Mouse (Mus musculus) forebrain, postnatal 0 days (tissue): ENCODE data around the gene Sdcbp2. TPM values are rescaled to one million over a fixed set of nuclear protein-coding genes. Genes with fewer than 3 reads are reported as not detected.

Experiments used
- ATAC-seq: fragments of 200-750 bp; cut with Nextera tagmentation; 2 replicates; pipeline ENCODE4 v1.8.0; 2017; ENCODE audit warnings: mild to moderate bottlenecking, moderate library complexity
- DNase-seq: peaks from one replicate; pipeline ENCODE4 v3.0.0-alpha.2; 2015
- H3K27ac ChIP-seq: fragments of 300-500 bp; sonication (generic); 2 replicates; pipeline ENCODE4 v1.5.1; 2014; ENCODE audit warnings: low read depth, mild to moderate bottlenecking, antibody characterized with exemption, low read length, moderate library complexity, mixed read lengths
- H3K27me3 ChIP-seq: fragments of 300-500 bp; sonication (generic); 2 replicates; pipeline ENCODE4 v1.6.1; 2014; ENCODE audit warnings: mild to moderate bottlenecking, low read length, mixed read lengths; ENCODE audit not compliant: insufficient read depth
- H3K36me3 ChIP-seq: fragments of 300-500 bp; sonication (generic); 2 replicates; pipeline ENCODE4 v1.6.1; 2014; ENCODE audit warnings: mild to moderate bottlenecking, moderate library complexity; ENCODE audit not compliant: insufficient read depth
- H3K4me1 ChIP-seq: fragments of 300-500 bp; sonication (generic); 2 replicates; pipeline ENCODE4 v1.6.1; 2014; ENCODE audit warnings: antibody characterized with exemption; ENCODE audit not compliant: insufficient read depth
- H3K4me2 ChIP-seq: fragments of 300-500 bp; sonication (generic); 2 replicates; pipeline ENCODE4 v1.6.1; 2014; ENCODE audit warnings: low read depth, mild to moderate bottlenecking, moderate library complexity
- H3K4me3 ChIP-seq: fragments of 300-500 bp; sonication (generic); 2 replicates; pipeline ENCODE4 v1.5.1; 2014; ENCODE audit warnings: low read depth, low read length, mixed read lengths
- H3K9ac ChIP-seq: fragments of 300-500 bp; sonication (generic); 2 replicates; pipeline ENCODE4 v1.6.1; 2014; ENCODE audit warnings: mild to moderate bottlenecking
- H3K9me3 ChIP-seq: fragments of 300-500 bp; sonication (generic); 2 replicates; pipeline ENCODE4 v1.6.1; 2016; ENCODE audit warnings: low read length
- CTCF ChIP-seq: sonication (generic); IDR thresholded peaks from 2 replicates; pipeline ENCODE4 v1.5.1; 2016; ENCODE audit warnings: antibody characterized with exemption, control low read depth, low read depth
- WGBS: fragments of 180-500 bp; shearing (Covaris S2); extraction: QIAGEN DNeasy Blood & Tissue Kit; methylation state at CpG from one replicate; pipeline ENCODE4 v1.1.7; 2014; 5-methylcytosine and 5-hydroxymethylcytosine counted together
- polyA plus RNA-seq: library from polyadenylated mRNA; unstranded; fragments of >200 nt; fragmentation: Nextera tagmentation; extraction: Ambion mirVana; gene quantifications from 2 replicates; pipeline ENCODE4 v1.2.1, GENCODE M21; 2015
- total RNA-seq: library from RNA; depleted of rRNA; stranded (reverse); fragments of >200 nt; gene quantifications from 2 replicates; pipeline ENCODE4 v1.2.3, GENCODE M21; 2014

Sdcbp2 gene
- total and polyA plus RNA-seq, 2 experiments from 2014 or later, result 0.90 to 1.6 TPM

GRCm38 (mm10) chr2:151585934-151586333 is 13.5 kb downstream of the Sdcbp2 start:
- H3K36me3 ChIP-seq, result no peaks in the 10 kb centered on the region
- no peaks in the 10 kb centered on the region for H3K4me1 ChIP-seq
- TF ChIP-seq CTCF, result peak; percentile 43
- no peak overlapping the region for H3K4me3 ChIP-seq
- ATAC-seq (peak; percentile 57; the same call in 1 of the 2 replicates), DNase-seq (no peak)
- H3K4me2 ChIP-seq, result no peak overlapping the region
- no peak overlapping the region for H3K9ac ChIP-seq
- WGBS, result 65% methylated on average over 3 of the region's 3 CpGs
- H3K9me3 ChIP-seq, result no peaks in the 10 kb centered on the region
- H3K27me3 ChIP-seq, result no peaks in the 10 kb centered on the region
- no peak overlapping the region for H3K27ac ChIP-seq

GRCm38 (mm10) chr2:151586807-151587206 is 14.4 kb downstream of the Sdcbp2 start:
- ATAC-seq (no peak), DNase-seq (no peak)
- no peak overlapping the region for H3K27ac ChIP-seq
- no peaks in the 10 kb centered on the region for H3K4me1 ChIP-seq
- 100% methylated on average over 1 of the region's 1 CpGs for WGBS
- H3K9me3 ChIP-seq, result no peaks in the 10 kb centered on the region
- no peak overlapping the region for H3K9ac ChIP-seq
- H3K36me3 ChIP-seq, result peaks cover 3% of the 10 kb centered on the region; the same call in 1 of the 2 replicates
- H3K4me3 ChIP-seq, result no peak overlapping the region
- H3K27me3 ChIP-seq, result no peaks in the 10 kb centered on the region
- no peak for TF ChIP-seq CTCF
- no peak overlapping the region for H3K4me2 ChIP-seq

- H3K4me3 ChIP-seq, result no peak overlapping the region
- peaks cover 3% of the 10 kb centered on the region; the same call in 1 of the 2 replicates for H3K36me3 ChIP-seq
- no peaks in the 10 kb centered on the region for H3K27me3 ChIP-seq
- DNase-seq, result no peak
- WGBS, result 78% methylated on average over 9 of the region's 9 CpGs
- no peak overlapping the region for H3K27ac ChIP-seq
- no peaks in the 10 kb centered on the region for H3K9me3 ChIP-seq
- TF ChIP-seq CTCF, result no peak
- no peak overlapping the region for H3K9ac ChIP-seq
- ATAC-seq, result no peak
- no peak overlapping the region for H3K4me2 ChIP-seq
- no peaks in the 10 kb centered on the region for H3K4me1 ChIP-seq
Observed at GRCm38 (mm10) chr2:151587306-151587705, 14.9 kb downstream of the Sdcbp2 start.

GRCm38 (mm10) chr2:151598068-151598467 is 25.6 kb downstream of the Sdcbp2 start:
- DNase-seq (no peak), ATAC-seq (no peak)
- Histone ChIP-seq H3K36me3 (peaks cover 46% of the 10 kb centered on the region), H3K4me1 (no peaks in the 10 kb centered on the region), H3K4me2 (no peak overlapping the region), H3K9ac (no peak overlapping the region), H3K27ac (no peak overlapping the region), H3K4me3 (no peak overlapping the region), H3K9me3 (no peaks in the 10 kb centered on the region), H3K27me3 (no peaks in the 10 kb centered on the region)
- WGBS, result 82% methylated on average over 2 of the region's 2 CpGs
- no peak for TF ChIP-seq CTCF

GRCm38 (mm10) chr2:151602106-151602505 is 29.7 kb downstream of the Sdcbp2 start:
- Histone ChIP-seq H3K4me1 (peaks cover 13% of the 10 kb centered on the region; the same call in 1 of the 2 replicates), H3K4me2 (no peak overlapping the region), H3K9ac (no peak overlapping the region), H3K27me3 (no peaks in the 10 kb centered on the region), H3K36me3 (peaks cover 16% of the 10 kb centered on the region), H3K27ac (no peak overlapping the region), H3K9me3 (no peaks in the 10 kb centered on the region), H3K4me3 (no peak overlapping the region)
- WGBS, result 67% methylated on average over 4 of the region's 4 CpGs
- no peak for DNase-seq
- ATAC-seq, result no peak
- no peak for TF ChIP-seq CTCF

- Histone ChIP-seq H3K9me3 (no peaks in the 10 kb centered on the region), H3K9ac (no peak overlapping the region), H3K36me3 (peaks cover 16% of the 10 kb centered on the region), H3K27me3 (no peaks in the 10 kb centered on the region), H3K27ac (0 out of 2 replicates have a peak overlapping the region, but pooled peaks have one; percentile 17), H3K4me3 (no peak overlapping the region), H3K4me1 (peaks cover 13% of the 10 kb centered on the region; the same call in 1 of the 2 replicates), H3K4me2 (no peak overlapping the region)
- TF ChIP-seq CTCF, result no peak
- DNase-seq (peak; percentile 55), ATAC-seq (peak; percentile 74)
- 3% methylated on average over 4 of the region's 4 CpGs for WGBS
Observed at GRCm38 (mm10) chr2:151603630-151604029, 31.2 kb downstream of the Sdcbp2 start.

GRCm38 (mm10) chr2:151605437-151605987 is 33.1 kb downstream of the Sdcbp2 start:
- Histone ChIP-seq H3K4me1 (peaks cover 13% of the 10 kb centered on the region; the same call in 1 of the 2 replicates), H3K9ac (no peak overlapping the region), H3K27me3 (no peaks in the 10 kb centered on the region), H3K9me3 (no peaks in the 10 kb centered on the region), H3K27ac (peak overlapping the region; percentile 54; the same call in 1 of the 2 replicates), H3K36me3 (no peaks in the 10 kb centered on the region), H3K4me3 (no peak overlapping the region), H3K4me2 (no peak overlapping the region)
- WGBS, result 29% methylated on average over 11 of the region's 11 CpGs
- peak; percentile 82 for ATAC-seq
- DNase-seq, result peak; percentile 66
- TF ChIP-seq CTCF, result no peak
